Mouse (Mus musculus) brain, embryonic 14.5 days (tissue): ENCODE measurements at regions not wholly inside any gene's neighbourhood (a gene's known extent, or its start where the extent isn't known, plus 50 kb on each side); places are given as distances from the start of the nearest gene placed in this dataset.

Source experiments
- CTCF ChIP-seq: fragments of 200-500 bp; IDR thresholded peaks from 2 replicates; pipeline ENCODE4 v1.5.1; 2012; ENCODE audit warnings: inconsistent platforms, mild to moderate bottlenecking, moderate library complexity, borderline replicate concordance; ENCODE audit not compliant: insufficient read depth, insufficient read length; ENCODE audit errors: extremely low read depth
- POLR2A ChIP-seq: fragments of 200-500 bp; IDR thresholded peaks from 2 replicates; pipeline ENCODE4 v1.6.1; 2012; ENCODE audit warnings: mild to moderate bottlenecking, inconsistent platforms, borderline replicate concordance; ENCODE audit not compliant: poor library complexity, insufficient read depth, insufficient read length, severe bottlenecking; ENCODE audit errors: extremely low read depth

DNA sequence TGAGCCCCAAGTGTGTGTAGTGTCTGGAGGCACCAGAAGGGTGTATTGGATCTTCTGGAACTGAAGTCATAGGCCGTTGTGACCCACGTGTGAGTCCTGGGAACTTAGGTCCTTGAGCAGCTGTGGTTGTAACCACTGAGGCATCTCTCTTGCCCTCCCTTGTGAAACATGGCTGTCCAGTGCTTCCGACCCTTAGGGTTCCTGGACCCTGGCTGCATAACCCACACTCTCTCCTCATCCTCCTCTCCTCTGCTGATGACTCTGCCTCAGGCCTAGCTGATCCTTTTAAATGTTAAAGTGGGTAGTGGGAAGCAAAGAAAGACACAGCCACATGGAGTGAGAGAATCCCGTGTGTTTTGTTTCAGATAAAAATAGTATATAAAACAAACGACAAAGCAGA lies 446.2 kb downstream of the Sox2 start:
- no peak for TF ChIP-seq POLR2A
- no peak for TF ChIP-seq CTCF
